Mouse (Mus musculus) liver, embryonic 12.5 days (tissue): ENCODE data around the gene Eps8. TPM values are rescaled to one million over a fixed set of nuclear protein-coding genes. Genes with fewer than 3 reads are reported as not detected.
"Not testable (repeated sequence)": the region's sequence is repeated elsewhere in the genome, so short reads cannot be mapped to it uniquely, and the experiment has no call there.

Experiments used
- ATAC-seq: fragments of 200-750 bp; cut with Nextera tagmentation; 2 replicates; pipeline ENCODE4 v1.8.0; 2017; ENCODE audit warnings: moderate number of reproducible peaks, mild to moderate bottlenecking, moderate library complexity
- H3K27ac ChIP-seq: fragments of 300-500 bp; sonication (generic); 2 replicates; pipeline ENCODE4 v1.5.1; 2016; ENCODE audit warnings: mild to moderate bottlenecking
- H3K27me3 ChIP-seq: fragments of 300-500 bp; sonication (generic); replicated peaks from 2 replicates; pipeline ENCODE4 v1.6.1; 2016; ENCODE audit warnings: mild to moderate bottlenecking, moderate library complexity
- H3K36me3 ChIP-seq: fragments of 300-500 bp; sonication (generic); 2 replicates; pipeline ENCODE4 v1.6.1; 2016; ENCODE audit warnings: mild to moderate bottlenecking, moderate library complexity
- H3K4me1 ChIP-seq: fragments of 300-500 bp; sonication (generic); 2 replicates; pipeline ENCODE4 v1.6.1; 2016
- H3K4me2 ChIP-seq: fragments of 300-500 bp; sonication (generic); 2 replicates; pipeline ENCODE4 v1.6.1; 2016; ENCODE audit warnings: mild to moderate bottlenecking, moderate library complexity
- H3K4me3 ChIP-seq: fragments of 300-500 bp; sonication (generic); 2 replicates; pipeline ENCODE4 v1.5.1; 2016; ENCODE audit warnings: mild to moderate bottlenecking, moderate library complexity
- H3K9ac ChIP-seq: fragments of 300-500 bp; sonication (generic); 2 replicates; pipeline ENCODE4 v1.6.1; 2016; ENCODE audit warnings: mild to moderate bottlenecking, moderate library complexity
- H3K9me3 ChIP-seq: fragments of 300-500 bp; sonication (generic); replicated peaks from 2 replicates; pipeline ENCODE4 v1.6.1; 2016; ENCODE audit warnings: mild to moderate bottlenecking, moderate library complexity
- WGBS: fragments of 180-500 bp; shearing (Covaris S2); methylation state at CpG from one replicate; pipeline ENCODE4 v1.1.7; 2016; ENCODE audit not compliant: insufficient replicate concordance; 5-methylcytosine and 5-hydroxymethylcytosine counted together
- polyA plus RNA-seq: library from polyadenylated mRNA; unstranded; fragments of >200 nt; fragmentation: Nextera tagmentation; extraction: Ambion mirVana; gene quantifications from 2 replicates; pipeline ENCODE4 v1.2.1, GENCODE M21; 2016

Gene Eps8
- polyA plus RNA-seq, 1 experiment from 2014 or later: 1.5 TPM

GRCm38 (mm10) chr6:137487443-137487842 lies 167.2 kb downstream of the Eps8 start:
- Histone ChIP-seq H3K36me3 (no peaks in the 10 kb centered on the region), H3K27me3 (peaks cover 10% of the 10 kb centered on the region; the same call in 1 of the 2 replicates), H3K4me3 (no peak overlapping the region), H3K4me1 (no peaks in the 10 kb centered on the region), H3K27ac (no peak overlapping the region), H3K4me2 (no peak overlapping the region), H3K9me3 (no peaks in the 10 kb centered on the region), H3K9ac (no peak overlapping the region)
- WGBS: 71% methylated on average over 6 of the region's 6 CpGs
- no peak for ATAC-seq

GRCm38 (mm10) chr6:137482891-137483290 lies 171.8 kb downstream of the Eps8 start:
- no peak overlapping the region for H3K4me3 ChIP-seq
- no peak overlapping the region for H3K9ac ChIP-seq
- H3K9me3 ChIP-seq: no peaks in the 10 kb centered on the region
- no peak overlapping the region for H3K4me2 ChIP-seq
- no peak overlapping the region for H3K27ac ChIP-seq
- ATAC-seq: no peak
- H3K36me3 ChIP-seq: no peaks in the 10 kb centered on the region
- peaks cover 10% of the 10 kb centered on the region; the same call in 1 of the 2 replicates for H3K27me3 ChIP-seq
- WGBS: 79% methylated on average over 7 of the region's 7 CpGs
- H3K4me1 ChIP-seq: no peaks in the 10 kb centered on the region

DNA sequence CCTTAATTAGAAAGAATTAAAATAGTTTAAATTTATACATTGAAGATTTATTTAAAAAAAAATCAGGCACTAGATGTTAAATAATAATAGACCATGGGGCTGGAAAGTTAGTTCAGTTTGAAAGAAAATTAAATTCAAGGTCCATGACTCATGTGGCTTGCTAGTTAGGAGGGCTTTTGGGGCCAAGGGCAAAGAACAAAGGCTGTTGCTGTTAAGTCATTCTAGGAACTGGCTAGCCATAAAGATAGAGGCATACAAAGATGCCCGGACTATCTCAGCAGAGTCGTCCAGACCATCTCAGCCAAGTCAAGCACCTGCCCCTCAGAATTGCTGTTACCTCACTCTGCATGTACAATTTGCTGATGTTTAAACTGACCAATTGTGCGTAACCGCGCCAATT lies 179.0 kb downstream of the Eps8 start:
- not testable (repeated sequence) for H3K36me3 ChIP-seq, H3K4me3 ChIP-seq, H3K27me3 ChIP-seq, H3K9ac ChIP-seq, H3K4me1 ChIP-seq, H3K4me2 ChIP-seq, H3K27ac ChIP-seq, ATAC-seq
- WGBS: 89% methylated on average over 5 of the region's 5 CpGs
- H3K9me3 ChIP-seq: peaks cover 11% of the 10 kb centered on the region; the same call in 1 of the 2 replicates

DNA sequence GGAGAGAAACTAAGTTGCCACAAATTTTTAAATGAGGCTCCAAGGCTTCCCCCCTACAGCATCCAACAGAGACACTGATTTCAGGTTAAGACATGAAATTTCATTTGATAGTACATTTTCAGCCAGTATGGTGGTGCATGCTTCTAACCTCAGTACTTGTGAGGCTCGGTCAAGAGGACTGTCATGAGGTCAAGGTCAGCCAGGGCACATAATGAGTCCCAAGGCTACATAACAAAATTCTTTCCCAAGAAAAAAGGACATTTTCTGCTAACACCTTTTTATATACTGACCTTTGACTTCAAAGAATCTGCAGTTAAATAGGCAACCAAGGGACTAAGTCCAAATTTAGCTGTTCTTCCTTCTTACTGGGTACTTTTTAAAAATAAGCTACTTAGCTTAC lies 181.2 kb downstream of the Eps8 start:
- H3K27me3 ChIP-seq: no peaks in the 10 kb centered on the region
- H3K9me3 ChIP-seq: peaks cover 15% of the 10 kb centered on the region; the same call in 1 of the 2 replicates
- no peak overlapping the region for H3K4me2 ChIP-seq
- H3K9ac ChIP-seq: no peak overlapping the region
- no peak for ATAC-seq
- 43% methylated on average over 1 of the region's 1 CpGs for WGBS
- no peak overlapping the region for H3K27ac ChIP-seq
- no peak overlapping the region for H3K4me3 ChIP-seq
- H3K36me3 ChIP-seq: no peaks in the 10 kb centered on the region
- H3K4me1 ChIP-seq: no peaks in the 10 kb centered on the region

DNA sequence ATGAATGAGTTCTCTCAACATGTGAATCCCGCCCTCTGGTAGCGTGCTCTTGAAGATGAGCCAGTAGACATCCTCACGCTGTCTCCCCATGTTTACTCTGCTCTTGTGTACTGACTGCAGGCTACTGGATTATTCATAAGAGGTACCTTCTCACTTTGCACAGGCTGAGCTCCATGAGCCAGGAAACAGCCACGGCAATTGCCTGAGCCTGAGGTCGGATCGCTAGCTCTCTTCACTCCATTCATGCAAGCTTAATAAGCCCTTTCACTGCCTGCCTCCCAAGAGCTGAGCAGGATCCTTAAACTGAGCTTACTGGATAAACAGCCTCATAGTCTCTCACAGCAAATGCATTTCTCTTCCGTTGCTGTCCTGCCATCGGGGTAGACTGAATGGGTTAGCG lies 182.5 kb downstream of the Eps8 start:
- Histone ChIP-seq H3K4me1 (no peaks in the 10 kb centered on the region), H3K4me2 (no peak overlapping the region), H3K27ac (no peak overlapping the region), H3K9me3 (peaks cover 15% of the 10 kb centered on the region; the same call in 1 of the 2 replicates), H3K4me3 (no peak overlapping the region), H3K36me3 (no peaks in the 10 kb centered on the region), H3K27me3 (no peaks in the 10 kb centered on the region), H3K9ac (no peak overlapping the region)
- WGBS: 80% methylated on average over 9 of the region's 9 CpGs
- no peak for ATAC-seq

DNA sequence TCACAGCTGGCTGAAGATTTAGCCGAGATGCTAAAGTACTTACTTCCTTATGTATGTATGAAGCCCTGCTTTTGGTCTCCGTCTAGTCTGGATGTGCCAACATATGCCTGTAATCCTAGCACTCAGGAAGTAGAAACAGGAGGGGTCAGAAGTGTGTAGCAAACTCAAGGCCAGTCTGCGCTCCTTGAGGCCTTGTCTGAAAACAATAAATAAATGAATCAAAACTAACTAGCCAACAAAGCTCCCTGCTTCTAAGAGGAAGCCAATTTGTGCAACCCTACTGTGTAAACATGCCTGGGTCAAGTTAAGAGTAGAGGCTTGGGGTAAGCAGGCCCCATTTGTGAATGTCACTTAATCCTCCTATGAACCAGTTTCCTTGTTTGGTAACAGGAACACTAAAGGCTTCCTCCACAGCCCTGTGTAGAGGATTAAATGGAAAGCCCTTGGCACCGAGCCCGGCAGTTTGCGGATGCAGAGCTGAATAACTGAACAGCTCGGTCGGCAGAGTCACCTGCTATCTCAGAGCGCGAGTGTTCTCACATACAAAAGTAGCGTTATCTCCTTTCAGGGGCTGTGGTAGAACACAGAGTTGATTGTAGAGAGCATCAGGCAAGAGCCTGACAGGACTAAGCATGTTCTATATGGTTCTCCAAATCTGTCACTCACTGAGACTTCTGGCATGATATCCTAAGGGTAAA lies 183.6 kb downstream of the Eps8 start:
- ATAC-seq: no peak
- peaks cover 8% of the 10 kb centered on the region; the same call in 1 of the 2 replicates for H3K9me3 ChIP-seq
- no peak overlapping the region for H3K4me2 ChIP-seq
- no peak overlapping the region for H3K4me3 ChIP-seq
- no peak overlapping the region for H3K9ac ChIP-seq
- H3K36me3 ChIP-seq: no peaks in the 10 kb centered on the region
- H3K4me1 ChIP-seq: no peaks in the 10 kb centered on the region
- no peaks in the 10 kb centered on the region for H3K27me3 ChIP-seq
- no peak overlapping the region for H3K27ac ChIP-seq
- WGBS: 70% methylated on average over 11 of the region's 11 CpGs

DNA sequence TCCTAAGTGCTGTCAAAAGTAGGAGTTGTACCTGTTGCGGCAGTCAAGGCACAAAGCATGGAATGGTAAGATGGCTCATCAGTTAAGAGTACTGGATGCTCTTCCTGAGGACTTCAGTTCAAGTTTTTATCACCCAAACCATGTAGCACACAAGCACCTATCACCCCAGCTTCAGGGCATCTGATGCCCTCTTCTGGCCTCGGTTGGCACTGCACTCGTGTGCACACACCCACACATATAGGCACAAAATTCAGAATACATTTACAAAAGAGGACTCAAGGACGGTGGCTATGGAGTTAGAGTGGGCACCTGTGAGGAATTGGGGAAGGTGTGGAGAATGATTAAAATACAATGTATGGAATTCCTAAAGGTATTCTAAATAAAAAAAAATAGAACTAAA lies 185.1 kb downstream of the Eps8 start:
- Histone ChIP-seq H3K9ac (no peak overlapping the region), H3K9me3 (0 out of 2 replicates have a peak, but pooled peaks cover 4% of the 10 kb centered on the region), H3K4me3 (no peak overlapping the region), H3K36me3 (no peaks in the 10 kb centered on the region), H3K27me3 (no peaks in the 10 kb centered on the region), H3K4me2 (no peak overlapping the region), H3K27ac (no peak overlapping the region), H3K4me1 (no peaks in the 10 kb centered on the region)
- WGBS: 81% methylated on average over 4 of the region's 4 CpGs
- ATAC-seq: no peak

- Histone ChIP-seq H3K4me3 (no peak overlapping the region), H3K9ac (no peak overlapping the region)
- WGBS: 71% methylated on average over 3 of the region's 3 CpGs
Observed at GRCm38 (mm10) chr6:137467696-137468095, 187.0 kb downstream of the Eps8 start.

GRCm38 (mm10) chr6:137466256-137466655 lies 188.4 kb downstream of the Eps8 start:
- H3K9me3 ChIP-seq: 0 out of 2 replicates have a peak, but pooled peaks cover 4% of the 10 kb centered on the region
- no peaks in the 10 kb centered on the region for H3K36me3 ChIP-seq
- no peaks in the 10 kb centered on the region for H3K4me1 ChIP-seq
- H3K27ac ChIP-seq: no peak overlapping the region
- no peaks in the 10 kb centered on the region for H3K27me3 ChIP-seq
- H3K9ac ChIP-seq: no peak overlapping the region
- no peak overlapping the region for H3K4me3 ChIP-seq
- no peak overlapping the region for H3K4me2 ChIP-seq
- 53% methylated on average over 2 of the region's 2 CpGs for WGBS
- ATAC-seq: no peak

More at GRCm38 (mm10) chr6:137467696-137468095, 187.0 kb downstream of the Eps8 start:
- Histone ChIP-seq H3K27ac (no peak overlapping the region), H3K9me3 (0 out of 2 replicates have a peak, but pooled peaks cover 4% of the 10 kb centered on the region), H3K4me2 (no peak overlapping the region), H3K36me3 (no peaks in the 10 kb centered on the region), H3K4me1 (no peaks in the 10 kb centered on the region), H3K27me3 (no peaks in the 10 kb centered on the region)
- ATAC-seq: no peak

DNA sequence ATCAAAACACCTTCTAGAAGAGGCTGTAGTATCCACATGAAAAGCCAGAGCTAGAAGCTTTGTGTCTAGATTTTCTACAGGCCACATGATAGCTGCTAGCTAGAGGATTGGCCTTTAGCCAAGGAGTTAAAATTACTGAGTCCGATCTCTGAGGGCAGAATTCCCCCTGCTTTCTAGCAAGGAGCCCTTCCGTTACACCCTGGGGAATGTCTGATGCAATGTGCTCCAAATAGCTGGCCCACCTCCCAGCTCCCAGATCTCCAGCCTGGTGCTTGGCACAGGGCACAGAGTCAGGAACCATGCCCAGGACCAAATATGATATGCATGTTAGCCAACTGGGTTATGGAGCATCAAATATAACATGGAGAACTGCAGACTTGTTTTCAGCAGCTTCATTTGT lies 189.4 kb downstream of the Eps8 start:
- H3K27me3 ChIP-seq: no peaks in the 10 kb centered on the region
- H3K4me2 ChIP-seq: no peak overlapping the region
- no peak overlapping the region for H3K27ac ChIP-seq
- H3K9me3 ChIP-seq: 0 out of 2 replicates have a peak, but pooled peaks cover 4% of the 10 kb centered on the region
- H3K9ac ChIP-seq: no peak overlapping the region
- no peaks in the 10 kb centered on the region for H3K4me1 ChIP-seq
- 64% methylated on average over 2 of the region's 2 CpGs for WGBS
- no peaks in the 10 kb centered on the region for H3K36me3 ChIP-seq
- no peak overlapping the region for H3K4me3 ChIP-seq
- no peak for ATAC-seq

DNA sequence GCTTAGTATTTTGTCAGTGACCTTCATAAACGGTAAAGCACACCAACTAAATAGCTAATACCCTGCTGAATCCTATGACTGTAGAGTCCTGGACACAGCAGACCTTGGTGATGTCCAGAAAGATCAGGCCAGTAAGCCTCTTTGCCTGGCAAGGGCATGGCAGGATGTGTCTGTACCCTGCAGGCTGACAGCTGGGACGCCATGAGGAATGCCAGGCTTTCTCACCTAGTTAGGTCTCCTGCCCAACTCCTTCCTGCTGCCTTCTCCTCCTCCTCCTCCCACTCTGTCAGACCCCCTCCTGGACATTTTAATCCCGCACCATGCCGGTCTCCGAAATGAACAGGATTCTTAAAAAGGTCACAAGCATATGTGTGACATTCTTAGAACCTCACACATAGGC lies 190.9 kb downstream of the Eps8 start:
- H3K4me2 ChIP-seq: no peak overlapping the region
- H3K4me1 ChIP-seq: no peaks in the 10 kb centered on the region; the same call in 1 of the 2 replicates
- H3K9ac ChIP-seq: no peak overlapping the region
- no peaks in the 10 kb centered on the region for H3K9me3 ChIP-seq
- no peaks in the 10 kb centered on the region for H3K27me3 ChIP-seq
- WGBS: 75% methylated on average over 5 of the region's 5 CpGs
- no peaks in the 10 kb centered on the region for H3K36me3 ChIP-seq
- H3K27ac ChIP-seq: no peak overlapping the region
- no peak overlapping the region for H3K4me3 ChIP-seq
- ATAC-seq: no peak

DNA sequence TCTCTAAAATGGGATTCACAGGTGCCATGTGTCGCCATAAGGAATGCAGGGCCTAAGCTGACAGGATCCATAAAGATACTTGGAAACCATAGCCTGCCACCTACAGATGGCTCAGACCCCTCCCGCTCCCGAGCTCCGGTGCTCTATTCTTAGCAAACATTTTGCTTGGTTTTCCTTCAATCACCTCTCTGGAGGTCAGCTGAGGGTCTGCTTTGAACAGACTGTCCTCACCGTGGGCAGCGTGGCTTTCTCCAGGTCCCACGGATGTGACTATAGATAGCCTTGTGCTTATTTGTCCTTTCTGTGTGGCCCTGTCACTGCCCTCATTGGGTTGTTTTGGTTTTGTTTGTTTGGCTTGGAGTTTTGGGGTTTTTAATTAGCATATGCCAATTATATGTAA lies 196.5 kb downstream of the Eps8 start:
- Histone ChIP-seq H3K4me1 (peaks cover 4% of the 10 kb centered on the region; the same call in 1 of the 2 replicates), H3K27me3 (0 out of 2 replicates have a peak, but pooled peaks cover 4% of the 10 kb centered on the region), H3K4me3 (no peak overlapping the region), H3K9me3 (no peaks in the 10 kb centered on the region), H3K27ac (no peak overlapping the region), H3K4me2 (no peak overlapping the region), H3K9ac (no peak overlapping the region), H3K36me3 (no peaks in the 10 kb centered on the region)
- ATAC-seq: no peak
- WGBS: 69% methylated on average over 7 of the region's 7 CpGs
